Mouse (Mus musculus): ENCODE measurements at regions not wholly inside any gene's neighbourhood (a gene's known extent, or its start where the extent isn't known, plus 50 kb on each side); places are given as distances from the start of the nearest gene placed in this dataset.
A peak's percentile ranks its signal among the peaks of the same experiment; 100 is the strongest.

GRCm38 (mm10) chr8:128559004-128559662 lies 126.3 kb upstream of the Itgb1 start:
- DNase-seq: no peak

DNA sequence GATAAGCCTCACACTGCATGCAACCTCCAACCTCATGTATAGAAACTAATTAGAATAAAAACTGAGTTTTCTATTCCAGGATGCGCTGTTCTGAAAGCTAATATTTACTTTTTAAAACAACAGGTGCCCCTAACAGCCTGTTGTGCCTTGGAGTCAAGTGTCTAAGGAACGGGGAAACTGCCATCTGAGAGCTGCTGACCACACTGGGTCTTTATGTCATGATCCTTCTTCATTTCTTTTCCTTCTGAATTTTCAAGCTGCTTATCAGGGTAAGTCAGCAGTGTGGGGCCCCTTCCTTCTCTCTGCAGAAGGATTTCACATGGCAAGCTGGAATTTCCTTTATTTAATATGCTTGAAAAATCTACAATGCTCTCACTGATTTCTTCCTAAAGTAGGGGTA lies 125.0 kb upstream of the Itgb1 start:
- DNase-seq: no peak

- DNase-seq: no peak
These were observed 124.4 kb upstream of the Itgb1 start for GRCm38 (mm10) chr8:128561016-128561415.

- DNase-seq: no peak
These were observed 122.8 kb upstream of the Itgb1 start for GRCm38 (mm10) chr8:128562625-128563024.

GRCm38 (mm10) chr8:128563744-128564143 lies 121.7 kb upstream of the Itgb1 start:
- no peak for DNase-seq

GRCm38 (mm10) chr8:128572291-128572690 lies 113.2 kb upstream of the Itgb1 start:
- DNase-seq: no peak

DNA sequence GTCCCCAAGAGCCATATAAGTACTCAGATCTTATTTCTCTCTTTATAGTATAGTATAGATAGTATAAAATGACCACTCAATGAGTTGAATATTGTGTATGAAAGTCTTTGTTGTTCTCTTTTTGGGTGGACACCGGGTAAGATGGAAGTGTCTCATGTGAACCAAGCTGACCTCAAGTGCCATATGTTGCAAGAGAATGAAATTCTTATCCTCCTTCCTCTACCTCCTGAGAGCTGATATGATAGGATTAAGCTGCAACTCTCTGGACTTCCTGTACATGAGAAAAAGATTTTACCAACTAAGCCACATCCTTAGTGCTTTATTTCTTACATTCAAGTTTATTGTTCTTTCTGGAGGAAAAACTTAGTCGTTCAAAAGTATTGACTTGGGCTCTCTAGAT lies 91.3 kb upstream of the Itgb1 start:
- DNase-seq: no peak

DNA sequence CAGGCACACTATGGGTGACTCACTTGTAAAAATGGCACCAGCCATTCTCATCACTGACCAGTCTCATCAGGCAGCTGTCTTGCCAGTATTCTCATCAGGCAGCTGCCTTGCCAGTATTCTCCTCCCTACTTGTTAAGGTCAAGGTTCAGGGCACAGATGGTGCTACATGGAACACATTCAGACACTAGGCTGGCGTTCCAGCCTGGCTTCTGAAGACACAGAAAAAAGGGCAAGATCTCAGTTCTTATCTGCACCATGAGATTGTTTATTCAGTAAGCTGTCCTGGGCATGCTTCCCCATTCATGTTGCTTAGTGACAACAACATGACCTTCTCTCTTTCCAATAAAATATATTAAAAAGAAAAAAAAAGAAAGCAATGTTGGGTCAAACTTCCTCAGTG lies 90.7 kb upstream of the Itgb1 start:
- DNase-seq: no peak

GRCm38 (mm10) chr8:128605588-128605987 lies 79.9 kb upstream of the Itgb1 start:
- DNase-seq: no peak

DNA sequence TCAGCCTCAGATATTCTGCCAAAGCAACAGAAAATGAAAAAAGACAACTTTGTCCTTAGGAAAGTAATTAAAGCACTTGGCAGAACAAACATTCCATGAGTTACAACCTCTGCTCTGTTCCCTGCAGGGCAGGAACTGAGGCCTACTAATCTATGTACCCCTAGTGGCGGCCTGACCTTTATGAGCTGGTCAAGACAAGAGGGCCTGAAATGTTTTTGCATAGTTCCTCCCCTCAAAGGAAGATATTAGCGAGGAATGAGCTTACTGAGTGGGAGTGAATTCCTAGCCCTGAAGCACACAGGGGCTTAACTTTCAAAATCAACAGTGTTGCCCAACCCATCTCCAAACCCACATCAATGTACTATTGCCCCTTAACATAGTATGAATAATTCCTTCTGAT lies 76.6 kb upstream of the Itgb1 start:
- no peak for DNase-seq

DNA sequence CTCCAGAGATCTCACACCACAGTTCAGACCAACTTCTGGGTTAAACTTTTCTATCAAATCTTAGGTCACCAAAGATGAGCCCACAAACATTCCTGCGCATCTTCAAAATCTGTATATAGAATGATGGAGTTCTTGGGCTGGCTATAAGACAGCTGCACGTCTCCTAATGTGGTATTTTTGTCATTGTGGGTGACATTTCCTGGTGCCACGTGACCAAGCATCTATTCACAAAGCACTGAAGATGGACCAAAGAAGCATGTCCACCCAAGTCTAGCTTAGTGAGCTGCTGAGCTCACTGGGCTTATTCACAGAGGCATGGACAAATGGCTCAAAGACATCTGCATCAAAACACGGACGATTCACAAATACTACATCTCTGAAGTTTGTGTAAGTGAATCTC lies 72.8 kb upstream of the Itgb1 start:
- no peak for DNase-seq

GRCm38 (mm10) chr8:128617854-128618253 lies 67.6 kb upstream of the Itgb1 start:
- DNase-seq: peak; percentile 13 to 39

- peak; percentile 49 for DNase-seq
These were observed 66.4 kb upstream of the Itgb1 start for GRCm38 (mm10) chr8:128619086-128619485.

Data from cerebellum, postnatal 36 days (tissue).